Mouse (Mus musculus) embryo, embryonic 11 days (tissue): ENCODE results near the gene Lamc2.

Source experiments
- DNase-seq: peaks from one replicate; pipeline ENCODE4 v3.0.0-alpha.2; 2015

The Lamc2 gene

DNA sequence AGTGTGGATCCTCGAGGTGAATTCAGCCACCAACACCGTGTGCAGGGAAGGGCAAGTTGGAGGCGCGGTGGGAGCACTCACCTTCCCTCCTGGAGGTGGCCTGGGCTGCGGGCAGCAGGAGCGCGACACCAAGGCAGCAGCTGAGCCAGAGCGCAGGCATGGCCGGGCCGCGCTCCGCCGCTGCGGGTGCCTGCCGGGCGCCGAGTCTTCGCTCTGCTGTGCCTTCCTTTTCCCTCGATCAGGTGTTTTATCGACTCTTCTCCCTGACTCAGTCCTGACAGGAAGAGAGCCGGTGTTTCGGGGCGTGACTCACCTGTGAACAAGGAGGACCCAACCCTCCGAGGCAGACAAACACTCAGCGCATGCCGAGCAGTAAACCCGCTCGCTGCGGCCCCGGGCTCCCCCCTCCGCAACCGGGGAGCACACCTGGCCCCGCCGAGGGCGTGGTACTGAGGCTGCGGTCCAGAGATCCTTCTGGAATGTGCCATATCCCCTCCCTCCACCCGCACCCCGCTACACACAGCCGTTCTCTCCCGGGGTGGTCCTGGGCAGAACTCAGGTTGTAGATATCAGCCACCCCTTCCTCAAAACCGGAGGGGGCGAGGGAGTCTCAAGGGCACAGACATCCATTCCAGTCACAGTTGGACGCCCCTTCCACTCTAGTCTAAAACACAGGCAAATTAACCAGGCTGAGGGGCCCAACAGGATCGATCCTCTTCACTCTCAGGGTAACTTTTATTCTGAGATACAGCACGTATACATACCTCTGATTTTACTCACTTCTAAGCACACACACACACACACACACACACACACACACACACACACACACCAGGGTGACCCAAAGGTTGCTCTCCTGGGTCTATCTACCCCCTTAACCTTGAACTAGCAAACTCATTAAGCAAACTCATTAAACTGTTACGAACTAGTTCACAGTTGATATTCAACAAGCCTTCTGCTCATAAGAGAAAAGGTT is at the start of gene Lamc2:
Gene Lamc2 (minus strand): TSS at position 620 of the 976 bp plus-strand sequence.
- DNase-seq: peak; percentile 60

GRCm38 (mm10) chr1:153235576-153235975 is 49.3 kb upstream of the Lamc2 start:
- no peak for DNase-seq

GRCm38 (mm10) chr1:153231681-153232080 is 45.4 kb upstream of the Lamc2 start:
- no peak for DNase-seq

DNA sequence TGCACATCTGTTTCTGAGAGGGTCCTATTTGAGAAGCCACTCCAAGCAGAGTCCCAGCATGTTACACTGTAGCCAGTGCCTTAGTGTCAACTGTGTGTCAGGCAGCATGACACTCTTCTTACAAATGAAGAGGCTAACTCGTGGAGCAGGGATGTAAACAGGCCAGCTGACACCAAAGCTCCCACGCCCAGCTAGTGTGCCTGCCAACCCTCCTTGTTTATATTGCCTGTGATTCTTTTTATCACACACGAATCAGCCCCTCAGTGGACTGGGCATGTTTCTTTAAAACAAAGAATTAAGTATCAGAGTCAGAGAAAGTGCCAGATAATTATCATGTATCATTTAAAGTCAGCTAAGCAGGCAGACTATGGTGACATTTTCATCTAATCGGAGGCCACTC is 41.7 kb upstream of the Lamc2 start:
- no peak for DNase-seq

DNA sequence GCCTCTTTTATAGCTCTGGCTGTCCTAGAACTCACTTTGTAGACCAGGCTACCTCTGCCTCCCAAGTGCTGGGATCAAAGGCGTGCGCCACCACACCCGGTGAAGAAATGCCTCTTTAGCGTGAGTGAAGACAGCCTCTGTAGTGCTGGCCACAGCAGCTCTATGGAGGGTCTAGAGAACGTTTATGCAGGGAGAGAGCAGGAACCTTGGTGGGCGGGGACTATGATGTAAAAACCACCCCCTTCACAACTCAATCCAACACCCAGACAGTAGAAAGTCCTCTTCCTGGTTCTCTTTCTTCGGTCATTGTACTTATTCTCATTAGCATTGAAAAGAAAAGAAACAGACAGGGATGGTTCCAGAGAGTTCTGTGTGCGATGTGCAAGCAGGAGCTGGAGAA is 40.8 kb upstream of the Lamc2 start:
- no peak for DNase-seq

DNA sequence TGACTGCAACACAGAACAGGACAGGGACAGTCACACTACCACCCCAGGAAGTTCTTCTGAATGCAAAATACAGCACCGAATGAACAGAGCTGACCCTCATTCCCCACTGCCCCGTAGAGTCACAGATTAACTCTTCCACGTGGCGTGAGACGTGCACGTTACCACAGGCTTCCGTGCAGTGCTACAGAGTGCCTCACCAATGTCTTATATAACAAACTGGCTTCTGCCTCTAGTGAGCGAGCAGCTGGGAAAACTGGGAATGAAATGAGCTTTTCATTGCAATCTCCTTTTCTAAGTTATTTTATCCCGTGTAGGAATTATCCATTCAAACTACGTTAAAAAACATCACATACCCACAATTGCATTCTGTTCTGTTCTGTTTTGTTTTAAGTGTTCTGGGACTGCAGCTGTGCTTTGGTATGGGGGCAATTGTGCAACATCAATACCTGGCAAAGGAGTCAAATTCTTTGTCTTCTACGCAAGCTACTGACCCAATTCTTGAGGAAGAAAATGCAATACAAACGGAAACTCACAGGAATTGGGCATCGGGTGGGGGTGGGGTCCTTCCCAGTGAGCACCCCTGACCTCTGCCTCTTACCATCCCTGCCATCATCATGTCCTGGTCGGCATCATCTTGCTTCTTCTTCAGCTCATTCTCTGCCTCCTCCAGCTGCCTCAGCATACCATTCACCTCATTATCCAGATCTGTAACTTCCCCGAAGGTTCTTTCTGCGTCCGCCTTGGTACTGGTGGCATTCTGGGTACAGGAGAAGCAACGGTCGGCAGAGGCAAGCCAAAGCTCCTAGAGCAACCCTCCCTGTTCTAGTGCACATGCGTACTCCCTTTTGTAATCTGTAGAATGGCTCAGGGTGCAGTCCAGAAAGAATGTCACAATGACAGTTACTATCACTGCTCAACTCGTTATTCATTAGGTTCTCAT is 39.8 kb upstream of the Lamc2 start:
- no peak for DNase-seq

DNA sequence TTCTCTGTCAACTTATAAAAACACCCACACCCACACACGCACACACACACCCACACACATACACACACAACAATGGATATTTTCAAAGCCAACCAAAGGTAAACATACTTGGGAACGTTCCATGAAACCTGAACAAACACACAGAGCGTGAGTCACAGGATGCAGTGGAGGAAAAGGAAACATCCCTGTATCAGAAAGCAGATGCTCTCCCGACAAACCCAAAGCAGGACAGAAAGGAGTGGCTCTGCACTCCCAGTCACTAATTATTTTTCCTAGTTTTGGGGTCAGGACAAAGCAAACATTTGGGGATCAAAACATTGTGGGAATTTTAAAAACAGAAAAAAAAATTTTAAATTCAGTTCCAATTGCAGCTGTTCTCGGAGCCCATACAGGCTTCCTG is 38.1 kb upstream of the Lamc2 start:
- DNase-seq: no peak

GRCm38 (mm10) chr1:153219376-153219775 is 33.1 kb upstream of the Lamc2 start:
- no peak for DNase-seq

DNA sequence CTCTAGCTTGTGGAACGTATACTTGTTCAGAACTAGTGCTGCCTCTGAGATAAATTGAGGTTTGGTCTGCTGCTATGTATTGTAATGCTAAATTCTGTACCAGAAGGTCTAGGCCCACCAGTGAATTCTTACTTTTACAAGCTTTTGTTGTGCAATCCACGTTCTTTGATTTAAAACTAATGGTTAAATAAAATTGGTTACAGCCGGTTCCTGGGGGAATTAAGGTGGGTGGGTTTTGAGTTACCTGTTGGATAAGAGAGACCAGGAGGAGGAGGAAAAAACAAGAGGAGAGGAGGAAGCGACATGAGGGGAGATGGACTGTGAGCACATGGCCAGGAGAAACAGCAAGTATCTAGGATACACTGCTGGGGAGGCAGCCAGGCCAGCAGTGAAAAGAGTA is 30.3 kb upstream of the Lamc2 start:
- no peak for DNase-seq

GRCm38 (mm10) chr1:153215676-153216075 is 29.4 kb upstream of the Lamc2 start:
- DNase-seq: no peak

DNA sequence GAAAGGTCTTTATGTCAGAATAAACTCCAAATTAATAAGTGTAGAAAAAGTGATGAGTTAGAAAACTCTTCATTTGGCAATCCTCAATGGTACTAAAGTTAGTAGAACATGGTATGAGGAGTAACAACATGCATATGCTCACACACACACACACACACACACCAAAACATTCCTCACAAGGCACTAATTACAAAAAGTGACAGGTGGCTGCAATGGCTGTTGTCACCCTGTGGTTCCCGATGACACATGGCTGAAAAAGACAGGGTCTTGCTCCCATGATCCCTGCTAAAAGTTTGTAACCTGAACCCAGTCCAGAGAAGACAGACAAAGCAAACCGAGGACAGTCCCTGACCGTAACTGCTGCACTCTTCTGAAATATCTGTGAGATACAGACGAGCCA is 24.7 kb upstream of the Lamc2 start:
- DNase-seq: no peak

DNA sequence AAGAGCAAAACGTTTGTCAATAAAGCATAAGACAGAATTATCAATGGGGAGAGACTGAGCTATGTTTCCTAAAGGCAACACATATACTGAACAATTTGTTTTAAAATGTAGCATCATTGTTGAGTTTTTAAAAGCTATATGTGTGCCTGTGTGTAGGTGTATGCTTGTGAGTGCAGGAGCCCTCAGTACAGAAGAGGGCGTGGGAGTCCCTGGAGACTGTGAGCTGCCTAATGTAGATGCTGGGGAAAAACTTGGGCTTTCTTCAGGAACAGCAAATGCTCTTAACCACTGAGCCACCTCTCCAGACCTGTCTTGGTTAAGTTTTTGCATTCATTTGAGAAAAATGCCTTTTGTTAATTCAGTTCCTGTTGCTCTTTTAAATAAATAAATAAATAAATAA is 24.0 kb upstream of the Lamc2 start:
- DNase-seq: no peak

DNA sequence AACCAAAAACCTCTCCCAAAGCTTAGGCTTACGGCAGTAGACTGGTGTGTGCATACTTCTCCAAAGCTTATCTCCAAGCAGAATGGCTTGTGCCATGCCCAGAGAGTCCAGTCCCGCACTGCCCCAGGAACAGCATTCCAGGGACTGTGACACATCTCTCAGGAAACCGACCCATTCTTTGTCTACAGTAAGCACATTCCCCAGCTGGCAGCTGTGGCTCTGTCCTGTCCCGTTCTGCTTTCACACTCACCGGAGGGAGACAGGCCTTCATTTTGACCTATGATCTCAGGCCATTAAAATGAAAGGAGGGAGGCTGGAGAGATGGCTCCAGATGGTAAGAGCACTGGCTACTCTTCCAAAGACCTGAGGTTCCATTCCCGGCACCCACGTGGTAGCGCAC is 15.9 kb upstream of the Lamc2 start:
- peak; percentile 62 for DNase-seq

DNA sequence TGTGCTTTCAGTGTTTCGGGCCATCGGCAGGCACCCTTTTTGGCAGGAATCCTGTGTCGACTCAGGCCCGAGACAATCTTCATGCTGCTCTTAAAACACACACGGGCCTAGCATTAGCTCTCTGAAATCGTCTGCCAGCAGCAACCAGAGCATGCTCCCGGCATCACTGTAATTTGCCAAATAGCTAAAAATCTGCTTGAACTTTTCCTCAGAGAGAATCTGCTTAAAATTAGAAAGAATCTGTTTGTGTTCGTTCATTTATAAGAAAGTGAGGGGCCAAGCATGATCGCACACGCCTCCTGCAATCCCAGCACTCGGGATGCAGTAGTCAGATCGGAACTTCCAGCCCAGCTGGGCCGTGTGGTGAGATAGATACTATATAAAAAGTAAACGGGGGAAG is 15.2 kb upstream of the Lamc2 start:
- no peak for DNase-seq

DNA sequence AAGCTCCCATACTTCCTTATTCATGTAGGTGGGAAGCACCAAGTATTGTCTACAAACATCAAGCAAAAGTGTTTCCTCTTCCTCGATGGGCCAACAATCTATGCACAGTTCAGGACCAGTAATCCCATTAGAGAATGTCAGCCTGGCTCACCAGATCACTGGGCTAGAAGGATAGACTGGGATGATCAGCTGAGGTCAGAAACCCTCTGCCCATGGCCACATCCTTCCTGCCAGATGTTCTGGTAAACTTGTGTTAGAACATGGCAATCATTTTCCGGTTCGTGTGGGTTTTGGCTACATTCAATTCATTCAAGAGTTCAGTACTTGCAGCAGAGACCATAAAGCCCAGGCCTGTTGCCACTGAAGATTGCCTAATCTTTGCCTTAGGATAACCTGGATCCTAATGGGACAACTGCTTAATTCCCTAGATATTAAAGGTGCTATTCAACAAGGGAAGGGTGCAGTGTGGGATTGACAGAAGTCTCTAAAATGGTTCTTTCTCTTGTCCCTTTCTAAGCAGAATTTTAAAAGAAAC is 11.1 kb upstream of the Lamc2 start:
- DNase-seq: no peak

GRCm38 (mm10) chr1:153192945-153193344 is 6.7 kb upstream of the Lamc2 start:
- no peak for DNase-seq

- DNase-seq: no peak
Observed at GRCm38 (mm10) chr1:153192379-153192778, 6.1 kb upstream of the Lamc2 start.

DNA sequence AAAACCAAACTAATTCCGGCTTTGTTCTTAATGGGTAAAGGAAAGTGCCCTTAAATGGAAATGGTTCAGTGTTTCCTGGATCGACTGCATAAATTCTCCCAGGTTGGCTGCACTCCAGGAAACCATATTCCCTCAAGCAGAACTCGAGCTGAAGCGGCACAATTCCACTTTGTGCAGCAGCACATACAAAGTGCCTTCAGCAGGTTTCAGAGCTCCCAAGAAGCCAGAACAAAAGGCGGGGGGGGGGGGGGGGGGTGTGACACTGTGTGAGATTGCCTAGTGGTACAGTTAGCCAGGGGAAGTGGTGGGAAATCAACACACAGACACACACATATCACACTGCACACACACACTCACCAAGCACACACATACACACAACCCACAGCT is 5.7 kb upstream of the Lamc2 start:
- peak; percentile 49 for DNase-seq

DNA sequence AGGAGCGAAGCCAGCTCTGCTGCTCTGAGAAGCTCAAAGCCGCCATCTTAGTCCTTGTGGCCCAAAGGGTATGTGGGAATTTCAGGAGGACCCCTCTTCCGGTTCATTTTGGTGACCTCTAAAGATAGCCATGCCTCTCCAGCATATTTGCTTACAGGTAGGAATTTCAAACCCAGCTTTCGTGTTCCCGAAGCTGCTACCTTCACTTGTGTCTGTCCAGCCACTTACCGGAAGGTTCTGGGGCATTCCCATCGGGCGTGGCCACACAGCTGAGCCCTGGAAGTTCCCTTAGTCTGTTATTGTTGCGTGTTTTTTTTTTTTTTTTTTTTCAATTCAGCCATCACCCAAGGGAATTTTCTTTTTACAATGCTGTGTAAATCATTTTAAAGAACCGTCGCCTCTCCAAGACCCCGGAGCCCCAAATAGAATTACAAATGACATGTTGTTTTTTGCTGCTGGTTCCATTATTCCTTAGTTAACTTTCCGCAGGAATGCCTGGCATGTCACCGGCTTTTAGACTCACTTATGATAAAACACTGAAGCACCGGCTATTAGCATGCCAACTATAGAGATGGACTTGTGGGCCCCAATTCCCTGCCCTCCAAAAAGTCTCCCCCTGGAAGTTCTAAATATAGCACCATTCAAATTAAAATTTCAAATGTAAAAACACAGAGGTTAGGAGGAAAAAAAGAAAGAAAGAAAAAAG is 5.1 kb upstream of the Lamc2 start:
- DNase-seq: peak; percentile 28

GRCm38 (mm10) chr1:153188081-153188480 is 1.8 kb upstream of the Lamc2 start:
- DNase-seq: no peak

GRCm38 (mm10) chr1:153180586-153181289 is 5.5 kb downstream of the Lamc2 start:
- no peak for DNase-seq

DNA sequence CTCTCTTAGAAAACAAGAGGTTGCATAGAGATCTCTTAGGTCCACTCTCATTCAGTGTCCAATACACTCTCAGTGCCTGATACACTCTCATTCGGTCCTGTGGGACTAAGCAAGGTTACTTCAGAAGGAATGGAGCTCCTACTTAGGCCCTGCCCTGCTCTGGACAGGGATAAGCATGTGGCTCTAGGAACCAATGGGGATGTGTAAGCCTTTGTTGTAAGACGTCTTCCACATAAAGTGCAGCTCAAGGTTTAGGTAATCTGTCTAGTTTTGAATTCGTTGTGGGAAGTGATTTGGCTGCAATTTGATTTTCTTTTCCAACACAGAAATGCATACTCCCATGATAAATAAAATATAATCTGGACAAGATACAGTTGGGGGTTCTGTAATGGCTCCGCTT is 6.1 kb downstream of the Lamc2 start:
- DNase-seq: no peak
